Mouse (Mus musculus): ENCODE measurements around the gene Zfp512b. TPM values are rescaled to one million over a fixed set of nuclear protein-coding genes. Genes with fewer than 3 reads are reported as not detected.

Zfp512b gene
- polyA plus RNA-seq, 1 experiment from 2014 or later, result 79.8 TPM

GRCm38 (mm10) chr2:181569856-181570255, 22.7 kb downstream of the Zfp512b start:
- WGBS, result 93% methylated on average over 10 of the region's 10 CpGs

GRCm38 (mm10) chr2:181568272-181569008, 24.2 kb downstream of the Zfp512b start:
- Histone ChIP-seq H3K4me2 (ENCODE audit: low read length) (no peak overlapping the region), H3K36me3 (ENCODE audit: control insufficient read depth, insufficient read depth) (no peaks in the 10 kb centered on the region), H3K4me1 (replicated peaks; ENCODE audit: control insufficient read depth, insufficient read depth, low read length) (no peaks in the 10 kb centered on the region), H3K9ac (replicated peaks; ENCODE audit: low read depth, low read length) (no peak overlapping the region), H3K4me3 (replicated peaks; ENCODE audit: low read length) (no peak overlapping the region), H3K27me3 (replicated peaks; ENCODE audit: control insufficient read depth, insufficient read depth, low read length) (no peaks in the 10 kb centered on the region), H3K9me3 (ENCODE audit: control insufficient read depth, low read length) (no peaks in the 10 kb centered on the region), H3K27ac (ENCODE audit: low read length) (no peak overlapping the region)
- ATAC-seq, result no peak
- WGBS, result 81% methylated on average over 7 of the region's 7 CpGs

More at GRCm38 (mm10) chr2:181569856-181570255, 22.7 kb downstream of the Zfp512b start:
- H3K4me2 ChIP-seq (ENCODE audit: low read length), result no peak overlapping the region
- H3K36me3 ChIP-seq (ENCODE audit: control insufficient read depth, insufficient read depth), result no peaks in the 10 kb centered on the region
- no peaks in the 10 kb centered on the region for H3K27me3 ChIP-seq (replicated peaks; ENCODE audit: control insufficient read depth, insufficient read depth, low read length)
- no peaks in the 10 kb centered on the region for H3K9me3 ChIP-seq (ENCODE audit: control insufficient read depth, low read length)
- ATAC-seq, result 0 out of 2 replicates have a peak, but pooled peaks have one; percentile 11
- no peak overlapping the region for H3K4me3 ChIP-seq (replicated peaks; ENCODE audit: low read length)
- no peak overlapping the region for H3K9ac ChIP-seq (replicated peaks; ENCODE audit: low read depth, low read length)
- H3K27ac ChIP-seq (ENCODE audit: low read length), result no peak overlapping the region
- no peaks in the 10 kb centered on the region for H3K4me1 ChIP-seq (replicated peaks; ENCODE audit: control insufficient read depth, insufficient read depth, low read length)

GRCm38 (mm10) chr2:181567338-181567737, 25.3 kb downstream of the Zfp512b start:
- no peaks in the 10 kb centered on the region for H3K27me3 ChIP-seq (replicated peaks; ENCODE audit: control insufficient read depth, insufficient read depth, low read length)
- WGBS, result 83% methylated on average over 3 of the region's 3 CpGs
- H3K9me3 ChIP-seq (ENCODE audit: control insufficient read depth, low read length), result no peaks in the 10 kb centered on the region
- no peak overlapping the region for H3K27ac ChIP-seq (ENCODE audit: low read length)
- no peak overlapping the region for H3K9ac ChIP-seq (replicated peaks; ENCODE audit: low read depth, low read length)
- no peaks in the 10 kb centered on the region for H3K36me3 ChIP-seq (ENCODE audit: control insufficient read depth, insufficient read depth)
- ATAC-seq, result no peak
- no peak overlapping the region for H3K4me3 ChIP-seq (replicated peaks; ENCODE audit: low read length)
- no peaks in the 10 kb centered on the region for H3K4me1 ChIP-seq (replicated peaks; ENCODE audit: control insufficient read depth, insufficient read depth, low read length)
- no peak overlapping the region for H3K4me2 ChIP-seq (ENCODE audit: low read length)

GRCm38 (mm10) chr2:181553772-181554171, 38.8 kb downstream of the Zfp512b start:
- no peak for ATAC-seq

GRCm38 (mm10) chr2:181550233-181550632, 42.4 kb downstream of the Zfp512b start:
- H3K9ac ChIP-seq (replicated peaks; ENCODE audit: low read depth, low read length), result no peak overlapping the region
- H3K36me3 ChIP-seq (ENCODE audit: control insufficient read depth, insufficient read depth), result peaks cover 44% of the 10 kb centered on the region
- H3K4me1 ChIP-seq (replicated peaks; ENCODE audit: control insufficient read depth, insufficient read depth, low read length), result no peaks in the 10 kb centered on the region
- no peak overlapping the region for H3K4me2 ChIP-seq (ENCODE audit: low read length)
- no peak overlapping the region for H3K27ac ChIP-seq (ENCODE audit: low read length)
- H3K4me3 ChIP-seq (replicated peaks; ENCODE audit: low read length), result no peak overlapping the region
- WGBS, result 95% methylated on average over 2 of the region's 2 CpGs
- no peaks in the 10 kb centered on the region for H3K9me3 ChIP-seq (ENCODE audit: control insufficient read depth, low read length)
- no peaks in the 10 kb centered on the region for H3K27me3 ChIP-seq (replicated peaks; ENCODE audit: control insufficient read depth, insufficient read depth, low read length)
- ATAC-seq, result no peak

More at GRCm38 (mm10) chr2:181553772-181554171, 38.8 kb downstream of the Zfp512b start:
- no peak overlapping the region for H3K4me3 ChIP-seq (replicated peaks; ENCODE audit: low read length)
- H3K9ac ChIP-seq (replicated peaks; ENCODE audit: low read depth, low read length), result no peak overlapping the region
- H3K27ac ChIP-seq (ENCODE audit: low read length), result no peak overlapping the region
- peaks cover 30% of the 10 kb centered on the region for H3K36me3 ChIP-seq (ENCODE audit: control insufficient read depth, insufficient read depth)
- H3K27me3 ChIP-seq (replicated peaks; ENCODE audit: control insufficient read depth, insufficient read depth, low read length), result no peaks in the 10 kb centered on the region
- H3K4me1 ChIP-seq (replicated peaks; ENCODE audit: control insufficient read depth, insufficient read depth, low read length), result no peaks in the 10 kb centered on the region
- H3K9me3 ChIP-seq (ENCODE audit: control insufficient read depth, low read length), result no peaks in the 10 kb centered on the region
- no peak overlapping the region for H3K4me2 ChIP-seq (ENCODE audit: low read length)

GRCm38 (mm10) chr2:181548682-181549081, 43.9 kb downstream of the Zfp512b start:
- no peaks in the 10 kb centered on the region for H3K4me1 ChIP-seq (replicated peaks; ENCODE audit: control insufficient read depth, insufficient read depth, low read length)
- H3K27me3 ChIP-seq (replicated peaks; ENCODE audit: control insufficient read depth, insufficient read depth, low read length), result no peaks in the 10 kb centered on the region
- peaks cover 44% of the 10 kb centered on the region for H3K36me3 ChIP-seq (ENCODE audit: control insufficient read depth, insufficient read depth)
- H3K9ac ChIP-seq (replicated peaks; ENCODE audit: low read depth, low read length), result no peak overlapping the region
- no peaks in the 10 kb centered on the region for H3K9me3 ChIP-seq (ENCODE audit: control insufficient read depth, low read length)
- H3K27ac ChIP-seq (ENCODE audit: low read length), result no peak overlapping the region
- H3K4me3 ChIP-seq (replicated peaks; ENCODE audit: low read length), result no peak overlapping the region
- no peak overlapping the region for H3K4me2 ChIP-seq (ENCODE audit: low read length)
- WGBS, result 90% methylated on average over 5 of the region's 5 CpGs
- no peak for ATAC-seq

- Histone ChIP-seq H3K27ac (ENCODE audit: low read length) (no peak overlapping the region), H3K36me3 (ENCODE audit: control insufficient read depth, insufficient read depth) (peaks cover 44% of the 10 kb centered on the region), H3K27me3 (replicated peaks; ENCODE audit: control insufficient read depth, insufficient read depth, low read length) (no peaks in the 10 kb centered on the region), H3K9ac (replicated peaks; ENCODE audit: low read depth, low read length) (no peak overlapping the region), H3K4me1 (replicated peaks; ENCODE audit: control insufficient read depth, insufficient read depth, low read length) (no peaks in the 10 kb centered on the region), H3K4me3 (replicated peaks; ENCODE audit: low read length) (no peak overlapping the region), H3K9me3 (ENCODE audit: control insufficient read depth, low read length) (no peaks in the 10 kb centered on the region), H3K4me2 (ENCODE audit: low read length) (no peak overlapping the region)
- no peak for ATAC-seq
- WGBS, result 82% methylated on average over 1 of the region's 1 CpGs
Observed at GRCm38 (mm10) chr2:181548227-181548626, 44.4 kb downstream of the Zfp512b start.

- no peak overlapping the region for H3K9ac ChIP-seq (replicated peaks; ENCODE audit: low read depth, low read length)
- H3K27ac ChIP-seq (ENCODE audit: low read length), result no peak overlapping the region
- peaks cover 31% of the 10 kb centered on the region for H3K36me3 ChIP-seq (ENCODE audit: control insufficient read depth, insufficient read depth)
- no peak overlapping the region for H3K4me2 ChIP-seq (ENCODE audit: low read length)
- no peak for ATAC-seq
- no peaks in the 10 kb centered on the region for H3K9me3 ChIP-seq (ENCODE audit: control insufficient read depth, low read length)
- no peaks in the 10 kb centered on the region for H3K4me1 ChIP-seq (replicated peaks; ENCODE audit: control insufficient read depth, insufficient read depth, low read length)
- 97% methylated on average over 7 of the region's 7 CpGs for WGBS
- H3K4me3 ChIP-seq (replicated peaks; ENCODE audit: low read length), result no peak overlapping the region
- H3K27me3 ChIP-seq (replicated peaks; ENCODE audit: control insufficient read depth, insufficient read depth, low read length), result no peaks in the 10 kb centered on the region
Observed at GRCm38 (mm10) chr2:181546142-181546541, 46.5 kb downstream of the Zfp512b start.

GRCm38 (mm10) chr2:181541761-181542380, 50.7 kb downstream of the Zfp512b start:
- no peak overlapping the region for H3K4me2 ChIP-seq (ENCODE audit: low read length)
- 91% methylated on average over 6 of the region's 6 CpGs for WGBS
- peaks cover 4% of the 10 kb centered on the region; the same call in 1 of the 2 replicates for H3K36me3 ChIP-seq (ENCODE audit: control insufficient read depth, insufficient read depth)
- no peaks in the 10 kb centered on the region for H3K9me3 ChIP-seq (ENCODE audit: control insufficient read depth, low read length)
- H3K9ac ChIP-seq (replicated peaks; ENCODE audit: low read depth, low read length), result no peak overlapping the region
- peaks cover 7% of the 10 kb centered on the region for H3K4me1 ChIP-seq (replicated peaks; ENCODE audit: control insufficient read depth, insufficient read depth, low read length)
- H3K4me3 ChIP-seq (replicated peaks; ENCODE audit: low read length), result no peak overlapping the region
- no peak overlapping the region for H3K27ac ChIP-seq (ENCODE audit: low read length)
- H3K27me3 ChIP-seq (replicated peaks; ENCODE audit: control insufficient read depth, insufficient read depth, low read length), result no peaks in the 10 kb centered on the region
- ATAC-seq, result no peak
